Mouse (Mus musculus): Measurements from ENCODE around the gene Rab36.
"Not testable (repeated sequence)": the region's sequence is repeated elsewhere in the genome, so short reads cannot be mapped to it uniquely, and the experiment has no call there.

The Rab36 gene
- long read RNA-seq, experiment 1, partial matches to known transcripts = 1 of 13 reads
- long read RNA-seq, experiment 1, other reads (novel, unspliced or antisense) = 7 of 13 reads
- long read RNA-seq, experiment 2, partial matches to known transcripts = 0 of 9 reads
- long read RNA-seq, experiment 2, other reads (novel, unspliced or antisense) = 6 of 9 reads

DNA sequence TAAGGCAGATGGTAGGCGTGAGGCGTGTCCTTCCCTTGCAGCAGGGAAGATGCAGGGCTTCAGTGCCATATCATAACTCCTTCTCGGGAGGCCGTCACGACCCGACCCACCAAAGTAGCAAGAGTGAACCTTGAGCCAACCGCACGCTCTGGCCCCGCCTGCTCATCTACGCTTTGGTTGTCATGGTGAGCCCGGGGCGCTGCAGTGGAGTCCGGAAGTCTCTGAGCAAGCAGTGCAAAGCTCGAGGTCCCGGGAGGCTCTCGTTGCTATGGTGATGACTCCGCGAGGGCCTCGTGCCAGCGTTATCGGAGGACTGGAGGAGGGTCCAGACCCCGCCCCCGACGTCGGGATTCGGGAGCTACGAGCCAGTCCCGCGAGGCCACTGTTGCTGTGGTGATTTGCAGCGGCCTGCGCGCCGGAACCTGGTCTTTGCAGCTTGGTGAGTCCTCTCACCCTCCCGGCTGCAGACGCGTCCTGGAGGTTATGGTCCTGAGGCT, at the start of gene Rab36:
Rab36 (plus strand) TSS at position 176 of the 497 bp plus-strand sequence.
- intact Hi-C loops (cut with DNase I) = no loop called here

DNA sequence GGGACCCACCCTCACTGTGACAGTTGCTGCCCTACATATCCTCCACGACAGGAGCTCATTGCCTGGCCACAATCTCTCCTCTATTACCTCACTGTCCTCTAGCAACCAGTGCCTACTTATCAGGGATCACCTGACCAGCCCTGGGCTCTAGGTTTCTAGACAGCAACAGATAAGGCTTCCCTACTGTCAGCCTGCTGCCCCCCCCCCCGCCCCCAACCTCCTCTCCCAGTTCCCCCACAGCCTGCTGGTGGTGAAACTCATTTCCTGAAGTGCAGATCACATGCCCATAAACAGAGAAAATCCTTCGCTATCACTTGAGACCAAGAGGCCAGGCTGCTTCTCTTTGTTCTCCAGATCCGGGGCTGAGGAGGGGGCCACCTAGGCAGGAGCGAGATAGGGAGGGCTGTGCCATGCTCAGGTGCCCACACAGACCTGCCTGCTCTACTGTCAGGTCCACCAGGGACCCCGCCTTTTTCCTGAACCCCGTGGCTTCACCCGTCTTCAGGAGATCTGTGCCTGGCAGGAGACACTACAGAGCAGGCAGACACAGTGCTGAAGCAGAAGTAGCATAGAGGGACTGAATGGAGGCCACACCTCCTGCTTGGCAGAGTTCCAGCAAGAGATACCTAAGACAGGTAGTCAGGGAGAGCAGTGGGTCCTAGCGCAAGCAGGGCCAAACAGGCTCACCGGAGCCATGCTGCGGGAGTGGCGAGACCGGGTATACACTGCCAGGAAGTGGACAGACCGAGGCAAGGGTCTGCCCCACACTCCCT, 49.0 kb upstream of the Rab36 start:
- intact Hi-C loops (cut with DNase I) = no loop called here

DNA sequence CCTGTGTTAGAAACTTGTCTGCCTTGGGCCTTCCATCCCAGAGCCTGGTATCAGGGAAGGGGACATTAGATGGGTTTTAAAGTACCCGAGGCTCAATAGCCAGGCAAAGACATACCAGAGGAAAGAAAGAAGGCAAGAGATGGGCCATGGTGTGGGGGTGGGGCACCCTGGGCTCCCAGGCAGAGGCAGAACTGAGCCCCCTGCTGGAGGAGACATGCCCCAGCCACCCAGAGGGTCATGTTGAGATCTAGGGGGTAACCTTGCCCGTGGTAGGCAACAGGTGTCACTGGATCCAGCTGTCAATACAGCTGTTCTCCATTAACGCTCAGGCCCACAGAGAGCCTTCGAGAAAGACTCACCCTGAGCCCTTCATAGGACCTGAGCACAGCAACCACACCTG, 47.0 kb upstream of the Rab36 start:
- intact Hi-C loops (cut with DNase I) = no loop called here

DNA sequence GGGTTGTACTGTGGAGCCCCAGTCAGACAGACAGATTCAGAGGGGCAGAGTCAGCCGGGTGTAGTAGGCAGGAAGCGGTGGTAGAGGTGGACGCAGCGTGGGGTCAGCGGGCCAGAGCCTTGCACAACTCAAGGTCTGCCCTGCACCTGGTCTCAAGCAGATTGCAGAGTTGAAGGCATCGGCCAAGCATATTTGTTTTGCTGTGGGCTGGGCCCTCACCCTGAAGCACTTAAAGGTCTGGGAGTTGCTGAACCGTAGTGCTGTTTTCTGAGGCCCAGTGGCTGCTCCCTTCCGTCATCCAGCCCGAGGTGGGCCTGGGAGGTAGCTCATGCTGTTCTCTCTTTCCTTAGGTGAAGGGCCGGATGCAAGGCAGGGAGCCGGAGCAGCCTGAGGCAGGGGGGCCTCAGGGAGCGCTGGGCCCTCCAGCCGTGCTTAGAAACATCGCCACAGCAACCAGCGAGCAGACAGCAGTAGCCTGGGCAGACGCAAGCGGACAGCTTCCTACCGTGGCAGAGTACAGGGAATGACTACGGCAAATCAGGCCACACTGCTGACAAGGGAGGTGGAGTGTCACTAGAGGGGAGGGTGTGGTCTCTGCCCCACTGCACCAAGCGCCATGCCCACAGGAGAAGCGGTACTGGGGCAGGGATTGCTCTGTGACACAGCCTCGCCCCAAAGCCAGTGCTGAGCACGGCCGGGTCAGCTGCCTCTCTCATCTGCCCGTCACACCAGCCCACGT, 46.1 kb upstream of the Rab36 start:
- intact Hi-C loops (cut with DNase I) = no loop called here

DNA sequence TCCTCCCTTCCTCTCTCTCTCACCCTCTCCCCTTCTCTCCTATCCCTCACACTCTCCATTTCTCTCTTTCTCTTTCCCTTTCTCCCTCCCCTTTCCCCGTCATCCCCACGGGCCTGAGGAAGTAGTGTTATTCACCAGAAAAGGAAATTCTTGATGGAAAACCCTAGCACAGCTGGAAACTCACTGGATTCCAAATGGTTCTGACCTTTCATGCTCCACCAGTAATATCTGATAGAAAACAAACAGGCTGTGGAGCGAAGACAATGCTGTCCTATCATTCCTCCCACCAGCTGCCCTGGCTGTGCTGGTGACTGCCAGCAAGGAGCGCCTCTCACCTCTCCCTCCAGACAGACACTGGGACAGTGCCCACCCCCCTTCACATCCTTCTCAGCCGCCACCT, 42.0 kb upstream of the Rab36 start:
- intact Hi-C loops (cut with DNase I) = no loop called here

DNA sequence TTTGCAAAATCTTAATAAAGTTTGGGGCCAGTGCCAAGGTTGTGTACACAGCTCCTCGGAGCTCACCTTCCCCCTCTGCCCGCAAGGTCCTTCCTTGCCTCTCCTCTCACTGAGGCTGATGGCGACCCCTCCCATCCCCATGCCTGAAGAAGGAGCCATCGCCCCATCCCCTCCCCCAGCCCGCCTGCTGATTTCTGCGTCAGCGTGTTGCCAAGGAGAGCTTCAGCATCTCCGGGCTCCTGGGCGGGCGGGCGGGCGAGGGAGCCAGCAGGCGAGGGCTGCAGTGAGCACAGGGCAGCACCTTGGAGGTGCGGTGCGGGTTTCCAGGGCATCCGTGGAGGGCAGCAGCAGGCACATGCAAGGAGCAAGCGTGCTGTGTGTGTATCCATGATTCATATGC, 41.5 kb upstream of the Rab36 start:
- intact Hi-C loops (cut with DNase I) = no loop called here

DNA sequence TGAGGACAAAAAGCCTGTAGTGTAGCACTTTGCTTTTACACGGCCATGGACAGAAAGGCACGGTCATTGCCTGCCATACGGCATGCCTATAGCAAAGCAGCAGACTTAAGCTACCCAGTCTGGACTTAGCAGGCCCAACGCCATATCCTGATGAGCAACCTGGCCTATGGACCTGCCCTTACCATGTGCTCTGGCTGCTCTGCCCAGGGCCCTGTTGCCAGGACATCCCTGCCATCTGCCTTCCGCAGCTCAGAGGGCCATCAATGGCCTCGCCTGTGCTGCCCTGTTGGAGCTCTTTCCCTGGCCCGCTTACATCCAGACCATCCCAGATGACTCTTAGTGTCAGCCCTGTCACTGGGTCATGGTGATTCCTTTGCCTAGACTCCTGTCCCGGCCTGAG, 35.5 kb upstream of the Rab36 start:
- intact Hi-C loops (cut with DNase I) = no loop called here

DNA sequence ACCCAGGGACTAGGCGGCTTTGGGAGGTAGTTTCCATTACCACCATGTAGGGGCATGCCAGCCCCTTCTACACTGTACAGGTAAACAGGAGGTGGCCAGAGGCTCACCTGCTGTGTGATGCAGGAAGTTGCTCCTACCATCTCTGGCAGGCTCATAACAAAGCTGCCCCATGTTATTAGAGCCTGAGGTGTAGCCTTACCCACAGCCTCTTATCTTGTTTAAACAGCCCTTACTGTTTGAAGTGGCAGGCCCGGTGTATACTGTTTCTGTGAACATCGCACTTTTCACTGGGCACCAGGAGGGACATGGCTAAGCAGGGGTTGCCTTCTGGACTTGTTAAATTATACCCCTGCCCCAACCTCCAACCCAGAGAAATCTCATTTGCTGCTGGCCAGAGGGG, 32.8 kb upstream of the Rab36 start:
- intact Hi-C loops (cut with DNase I) = no loop called here

DNA sequence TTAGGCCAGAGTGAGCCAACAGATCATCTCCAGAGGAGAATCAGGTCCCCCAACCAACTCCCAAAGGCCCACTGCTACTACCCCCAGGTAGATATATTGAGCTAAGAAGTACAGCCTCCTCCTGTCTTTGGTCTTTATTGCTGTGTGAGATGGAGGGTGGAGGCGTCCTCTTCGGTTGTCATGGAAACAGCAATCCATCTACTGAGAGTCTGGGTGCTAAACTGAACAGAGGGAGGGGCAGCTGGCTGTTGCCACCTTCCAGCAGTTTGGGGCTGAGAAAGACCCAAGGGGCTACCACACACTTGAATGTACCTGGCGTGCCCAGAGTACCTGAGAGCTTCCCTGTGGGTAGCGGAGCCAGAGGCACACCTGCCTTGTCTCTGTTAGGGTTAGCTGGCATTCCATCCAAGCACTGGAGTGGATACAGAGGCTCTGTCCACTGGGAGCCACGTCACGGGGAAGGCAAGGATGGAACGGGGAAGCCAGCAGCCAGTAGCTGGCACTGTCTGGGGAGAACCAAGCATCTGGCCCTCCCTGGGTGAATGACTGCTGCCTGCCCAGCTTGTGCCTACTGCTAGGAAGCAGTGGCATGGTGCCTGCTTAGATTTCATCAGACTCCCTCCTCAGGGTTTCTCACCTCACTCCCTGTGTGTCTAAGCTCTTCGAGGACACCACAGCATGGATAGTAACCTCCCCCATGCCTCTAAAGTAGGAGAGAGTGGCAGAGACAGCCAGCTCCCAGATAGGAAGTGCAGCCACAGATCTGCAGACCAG, 29.8 kb upstream of the Rab36 start:
- intact Hi-C loops (cut with DNase I) = no loop called here

DNA sequence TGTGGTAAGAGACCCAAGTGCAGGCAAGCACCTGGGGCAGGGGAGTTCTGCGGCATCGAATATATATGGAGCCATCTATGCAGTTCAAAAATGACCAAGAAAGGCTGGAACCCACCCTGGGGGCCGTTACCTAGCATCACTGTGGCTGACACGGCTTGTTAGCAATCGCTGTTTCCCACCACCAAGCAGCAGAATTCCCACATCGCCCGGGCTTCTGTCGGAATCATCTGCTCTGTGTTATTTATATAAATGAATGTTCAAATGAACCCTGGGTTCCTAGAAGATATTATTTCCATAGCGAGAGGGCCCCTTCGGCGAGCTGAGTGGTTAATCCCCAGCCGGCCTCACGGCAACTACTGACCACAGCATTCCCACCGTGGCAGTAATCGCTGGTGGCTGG, 26.2 kb upstream of the Rab36 start:
- intact Hi-C loops (cut with DNase I) = no loop called here

DNA sequence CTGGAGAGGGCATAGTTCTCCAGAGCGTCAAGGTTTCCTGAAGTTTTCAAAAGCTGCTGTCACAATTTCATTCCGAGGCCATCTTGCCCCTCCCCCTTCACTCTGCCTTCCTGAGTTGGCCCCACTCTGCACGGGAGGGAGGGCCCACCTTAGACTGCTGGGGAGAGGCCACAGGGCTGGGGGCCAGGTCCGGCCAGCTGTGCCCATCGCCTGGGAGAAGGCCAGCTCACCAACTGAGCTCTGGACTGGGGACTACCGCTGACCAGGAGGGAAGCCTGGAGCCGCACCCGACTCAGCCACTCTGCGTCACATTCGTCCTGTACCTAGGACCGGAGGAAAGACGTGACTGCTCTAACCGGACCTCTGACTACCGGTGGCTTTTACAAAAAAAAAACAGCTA, 21.4 kb upstream of the Rab36 start:
- intact Hi-C loops (cut with DNase I) = no loop called here

DNA sequence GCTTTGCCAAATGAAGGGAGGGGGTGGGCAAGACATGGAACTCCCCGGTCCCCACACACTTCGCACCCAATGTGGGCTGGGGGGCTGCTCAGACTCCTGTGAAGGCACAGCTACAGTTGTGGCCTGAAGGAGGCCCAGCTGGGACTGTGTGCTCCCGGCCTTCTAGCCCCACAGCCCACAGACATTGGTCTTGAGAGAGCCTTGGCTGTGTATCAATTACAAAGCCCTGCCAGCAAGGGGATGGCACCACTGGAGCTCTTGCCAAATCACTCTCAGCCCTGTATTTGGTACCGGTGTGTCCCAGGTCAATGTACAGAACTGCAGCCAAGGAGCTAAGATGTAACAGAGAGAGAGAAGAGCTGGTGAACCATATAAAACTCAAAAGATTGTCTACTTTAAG, 20.4 kb upstream of the Rab36 start:
- intact Hi-C loops (cut with DNase I) = no loop called here

DNA sequence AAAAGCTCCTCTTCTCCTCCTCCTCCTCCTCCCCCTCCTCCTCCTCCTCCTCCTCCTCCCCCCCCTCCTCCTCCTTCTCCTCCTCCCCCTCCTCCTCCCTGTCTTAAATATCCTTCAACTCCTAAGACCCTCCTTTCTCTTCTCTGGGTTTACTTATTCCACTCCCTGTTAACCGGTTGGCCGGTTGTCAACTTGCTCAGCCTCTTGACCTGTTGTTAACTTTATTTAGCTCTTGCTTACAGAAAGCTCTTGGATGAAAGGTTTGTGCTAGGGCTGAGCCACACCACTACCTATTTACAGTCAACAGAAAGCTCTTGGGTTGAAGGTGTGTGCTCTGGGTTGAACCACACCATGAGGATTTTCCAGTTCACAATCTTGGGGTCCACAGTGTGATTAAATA, 16.6 kb upstream of the Rab36 start:
- intact Hi-C loops (cut with DNase I) = no loop called here

DNA sequence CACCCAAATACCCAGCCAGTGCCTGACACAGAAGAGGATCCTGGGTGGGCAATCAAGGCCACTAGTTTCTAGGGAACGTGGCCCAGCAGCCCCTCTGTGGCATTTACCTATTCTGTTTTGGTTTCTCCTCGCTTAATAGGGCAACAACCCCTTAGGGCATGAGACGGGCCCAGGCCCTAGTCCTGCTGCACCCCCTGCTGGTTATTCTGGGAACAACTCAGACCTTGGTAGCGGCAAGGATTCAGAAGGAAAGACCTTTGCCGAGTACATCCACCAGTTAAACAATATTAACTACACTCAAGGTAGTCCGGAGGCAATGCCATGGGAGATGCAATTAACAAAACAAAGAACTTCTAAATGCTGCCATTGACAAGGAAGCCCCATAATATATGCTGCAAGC, 15.7 kb upstream of the Rab36 start:
- intact Hi-C loops (cut with DNase I) = loop anchor here (1.0 kb wide), 1 partner anchor 84 kb away; no protein-coding TSS in a partner anchor

DNA sequence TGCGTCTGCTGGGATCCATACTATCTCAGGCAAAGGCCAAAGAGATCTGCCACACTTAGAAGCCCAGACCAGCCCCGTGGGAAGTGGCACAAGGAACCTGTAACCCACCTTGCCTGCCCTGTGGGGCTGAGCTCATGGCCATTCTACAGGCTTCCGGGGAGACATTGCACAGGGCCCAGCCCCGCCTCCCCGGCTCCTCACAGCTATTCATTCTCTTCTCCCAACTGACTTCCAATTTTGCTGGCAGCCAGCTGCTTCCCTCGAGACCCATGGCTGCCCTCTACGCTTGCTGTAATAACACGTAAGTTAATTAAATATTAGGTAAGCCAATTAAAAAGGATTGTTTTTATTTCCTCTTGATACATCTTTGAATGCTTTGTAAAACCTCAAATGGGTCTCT, 10.4 kb upstream of the Rab36 start:
- intact Hi-C loops (cut with DNase I) = no loop called here

DNA sequence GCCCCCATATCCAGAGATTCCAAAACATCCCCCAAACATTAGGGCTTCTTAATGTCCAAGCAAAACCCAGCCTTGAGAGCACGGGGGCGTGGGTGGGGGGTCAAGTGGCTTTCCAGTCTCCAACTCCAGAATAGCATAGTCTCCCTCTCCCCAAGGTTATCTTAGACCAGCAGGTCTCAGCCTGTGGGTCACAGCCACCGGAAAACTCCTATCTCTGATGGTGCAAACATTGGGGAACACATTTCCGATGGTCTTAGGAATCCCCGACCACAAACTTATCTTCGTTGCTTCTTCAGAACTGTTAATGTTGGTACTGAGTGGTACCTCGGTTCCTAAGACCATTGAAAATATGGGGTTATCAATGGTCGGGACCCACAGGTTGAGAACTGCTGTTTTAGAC, 8.1 kb upstream of the Rab36 start:
- intact Hi-C loops (cut with DNase I) = no loop called here

DNA sequence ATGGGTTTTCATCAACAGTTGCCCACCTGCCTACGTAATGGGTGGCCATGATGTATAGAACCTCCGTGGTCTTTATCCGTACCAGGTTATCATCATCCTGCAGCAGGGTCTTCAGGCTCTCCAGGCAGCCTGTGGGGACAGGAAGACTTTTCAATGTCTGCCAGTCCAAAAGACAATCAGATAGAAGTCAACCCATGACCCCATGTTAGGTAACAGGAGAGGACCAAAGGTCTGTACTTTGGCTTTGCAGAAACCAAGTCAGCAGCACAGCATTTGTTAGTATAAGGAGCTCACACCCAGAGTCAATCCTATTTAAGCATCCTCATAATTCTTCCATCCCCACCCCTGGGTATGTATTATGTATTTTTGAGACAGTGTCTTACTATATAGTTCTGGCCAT, 7.2 kb upstream of the Rab36 start:
- intact Hi-C loops (cut with DNase I) = no loop called here

DNA sequence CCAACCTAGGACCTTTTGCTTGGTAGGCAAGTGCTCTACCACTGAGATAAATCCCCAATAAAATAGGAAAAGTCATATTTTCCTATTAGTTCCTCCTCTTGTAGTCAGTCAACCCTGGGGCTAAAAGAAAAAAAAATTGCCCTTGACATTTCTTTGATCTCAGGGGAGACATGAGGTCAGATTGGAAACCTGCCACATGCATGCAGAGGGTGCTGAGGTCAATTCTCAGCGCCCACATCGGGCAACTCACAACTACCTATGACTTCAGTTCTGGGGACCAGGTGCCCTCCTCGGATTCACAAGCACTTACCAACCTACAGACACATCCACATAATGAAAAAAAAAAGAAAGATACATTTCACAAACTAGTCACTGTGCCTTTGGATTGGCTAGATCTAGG, 6.6 kb upstream of the Rab36 start:
- intact Hi-C loops (cut with DNase I) = no loop called here

DNA sequence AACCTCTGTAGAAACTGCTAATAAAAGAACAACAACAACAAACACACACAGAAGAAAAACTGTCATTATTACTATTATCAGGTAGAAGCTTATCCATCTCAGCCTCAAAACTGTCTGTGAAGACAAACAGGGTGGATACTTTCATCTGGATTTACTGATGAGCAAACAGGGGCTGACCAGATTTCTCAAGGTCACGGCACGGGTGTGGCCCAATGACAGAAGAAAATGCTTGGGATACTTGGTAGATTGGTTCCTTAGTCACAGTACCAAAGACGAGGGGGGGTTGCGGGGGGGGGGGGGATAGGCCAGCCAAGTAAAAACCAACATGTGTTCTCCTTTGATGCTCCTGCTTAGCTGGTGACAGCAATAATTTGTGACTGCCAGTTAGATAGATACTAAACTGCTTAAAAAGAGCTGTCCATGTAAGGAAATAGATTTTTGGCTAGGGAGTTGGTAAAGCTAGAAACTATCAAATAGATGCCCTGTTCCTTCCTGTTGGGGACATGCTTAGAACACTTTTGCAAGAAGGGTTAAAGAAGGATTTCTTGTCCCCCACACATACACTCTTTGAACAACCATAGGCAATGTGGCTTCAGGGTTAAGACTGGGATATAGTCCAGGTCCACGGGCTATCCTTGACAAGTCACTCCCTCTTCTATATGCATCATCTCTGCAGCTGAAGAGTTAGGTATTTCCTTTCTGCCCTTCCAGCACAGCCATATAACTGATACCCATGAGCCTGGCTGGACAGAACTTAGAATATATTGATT, 5.3 kb upstream of the Rab36 start:
- intact Hi-C loops (cut with DNase I) = no loop called here

DNA sequence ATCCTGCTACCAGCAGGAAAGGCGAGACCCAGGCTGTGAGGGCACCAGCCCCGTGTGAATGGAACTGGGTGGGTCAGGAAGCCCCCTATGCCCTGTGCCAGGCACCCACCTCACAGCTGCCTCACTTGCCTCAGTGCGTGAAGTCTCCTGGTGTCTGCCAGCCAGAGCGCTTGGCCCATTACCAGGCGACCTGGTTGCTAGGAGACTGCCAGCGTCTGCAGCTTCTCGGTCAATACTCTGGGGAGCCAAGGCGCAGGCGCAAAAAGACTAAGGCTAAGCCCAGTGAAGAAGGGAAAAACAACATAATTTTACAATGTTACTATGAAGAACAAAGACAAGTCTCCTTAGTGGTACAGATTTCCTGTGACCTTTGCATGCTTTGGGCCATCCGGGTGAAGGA, 4.5 kb upstream of the Rab36 start, which contains the start of gene Rsph14:
Rsph14 (minus strand) TSS at position 192 of the 400 bp plus-strand sequence.
- intact Hi-C loops (cut with DNase I) = no loop called here

DNA sequence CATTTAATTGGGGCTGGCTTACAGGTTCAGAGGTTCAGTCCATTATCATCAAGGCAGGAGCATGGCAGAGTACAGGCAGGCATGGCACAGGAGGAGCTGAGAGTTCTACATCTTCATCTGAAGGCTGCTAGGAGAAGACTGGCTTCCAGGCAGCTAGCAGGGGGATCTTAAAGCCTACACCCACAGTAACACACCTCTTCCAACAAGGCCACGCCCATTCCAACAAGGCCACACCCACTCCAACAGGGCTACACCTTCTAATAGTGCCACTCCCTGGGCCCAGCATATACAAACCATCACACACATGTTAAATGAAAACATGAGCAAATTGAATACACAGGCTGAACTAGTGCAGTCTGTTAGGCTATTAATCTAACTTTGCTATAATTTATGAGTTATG, 5.2 kb downstream of the Rab36 start:
- intact Hi-C loops (cut with DNase I) = not testable (repeated sequence)

All from adrenal gland (tissue).